Mouse (Mus musculus): Measurements from ENCODE around the gene Ms4a6d.

DNA sequence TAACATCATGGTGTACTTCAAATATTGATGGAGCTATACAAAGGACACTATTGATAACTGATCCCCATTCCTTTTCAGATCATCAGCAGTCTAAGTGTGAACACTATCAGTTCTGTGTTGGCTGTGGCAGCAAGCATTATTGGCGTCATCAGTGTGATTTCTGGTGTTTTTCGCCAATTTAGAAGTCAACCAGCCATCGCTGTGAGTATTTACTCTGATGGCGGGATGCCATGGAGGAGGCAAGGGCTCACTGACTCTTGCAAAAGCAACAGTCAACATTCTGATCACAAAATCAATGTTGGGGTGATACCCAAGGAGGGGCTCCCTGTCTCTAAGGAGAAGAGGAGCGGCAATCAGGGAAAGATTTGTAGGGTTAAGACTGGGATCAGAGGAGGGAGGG, 49.9 kb downstream of the Ms4a6d start:
- no peak for TF ChIP-seq CTCF (IDR thresholded peaks at IDR 0.05; ENCODE audit: low read depth)
- TF ChIP-seq EP300 (optimal IDR thresholded peaks at IDR 0.05), result no peak

All from stomach, postnatal 0 days (tissue).